Mouse (Mus musculus): ENCODE measurements around the gene Usp28.

Gene Usp28

DNA sequence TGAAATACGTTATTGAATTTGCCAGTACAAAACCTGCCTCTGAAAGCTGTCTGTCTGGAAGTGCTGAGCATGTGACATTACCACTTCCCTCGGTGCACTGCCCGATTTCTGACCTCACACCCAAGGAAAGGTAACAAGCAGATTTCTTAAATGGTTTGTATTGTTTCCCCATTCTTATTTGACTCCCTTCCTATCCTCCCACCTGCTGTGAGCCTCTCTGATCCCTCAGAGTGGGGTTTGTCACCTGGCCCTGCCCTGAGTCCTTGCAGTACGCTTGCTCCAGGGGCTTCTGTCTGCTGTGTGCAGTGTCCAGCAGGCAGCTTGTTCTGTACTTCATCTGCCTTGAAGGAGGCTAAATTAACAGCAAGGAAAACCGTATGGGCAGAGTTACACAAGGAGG, 38.8 kb downstream of the Usp28 start:
- DNase-seq (ENCODE audit: low read depth), result no peak

DNA sequence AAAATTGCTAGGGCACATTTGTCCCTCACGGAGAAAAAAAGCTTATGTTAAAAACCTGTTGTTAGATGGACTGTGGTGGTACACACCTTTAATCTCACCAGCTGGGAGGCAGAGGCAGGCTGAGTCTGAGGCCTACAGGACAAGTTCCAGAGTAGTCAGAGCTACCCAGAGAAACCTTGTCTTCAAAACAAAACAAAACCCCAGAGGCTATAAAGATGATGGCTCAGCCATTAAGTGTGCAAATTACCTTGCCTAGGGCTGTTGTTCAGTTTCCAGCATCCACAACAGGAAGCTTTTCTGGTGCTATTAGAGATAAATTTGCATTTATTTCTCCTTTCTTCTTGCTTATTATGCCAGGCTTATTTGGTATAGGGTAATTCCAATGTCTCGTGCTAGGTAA, 39.4 kb downstream of the Usp28 start:
- no peak for DNase-seq (ENCODE audit: low read depth)

DNA sequence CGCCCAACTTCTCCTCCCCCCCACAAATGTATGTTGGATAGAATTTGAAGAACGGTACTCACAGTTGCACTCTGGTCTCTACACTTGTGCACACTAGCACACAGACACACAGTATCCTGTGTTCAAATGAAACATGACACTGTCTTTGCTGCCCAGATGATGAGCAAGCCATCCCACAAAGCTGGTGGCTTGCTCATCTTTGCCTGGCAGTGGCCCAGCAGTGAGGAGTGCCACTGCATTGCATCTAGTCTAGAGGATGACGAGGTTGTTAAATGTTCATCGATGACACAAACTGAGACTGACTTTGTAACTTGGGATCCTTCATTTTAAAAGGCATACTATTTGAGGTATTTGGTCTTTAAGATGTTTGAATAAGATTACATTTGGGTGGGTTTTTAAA, 49.6 kb downstream of the Usp28 start:
- DNase-seq (ENCODE audit: low read depth), result no peak

DNA sequence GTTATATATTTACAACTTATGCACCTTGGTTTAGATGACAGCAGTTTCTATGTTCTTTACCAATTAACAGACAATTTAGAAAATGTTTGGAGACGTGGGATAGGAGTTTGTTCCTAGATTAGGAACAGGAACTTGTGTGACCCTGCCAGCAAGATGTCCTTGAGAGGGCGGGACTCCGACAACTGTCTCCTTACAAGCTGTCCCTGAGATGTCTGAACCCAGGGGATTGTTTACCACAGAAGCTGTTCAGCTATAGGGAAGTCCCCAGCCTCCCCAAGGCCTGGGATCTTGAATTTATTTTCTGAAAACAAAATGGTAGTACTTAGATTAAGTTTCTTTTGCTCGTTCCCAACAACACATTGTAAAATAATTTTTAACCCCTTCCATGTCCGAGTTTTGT, 65.7 kb downstream of the Usp28 start:
- no peak for DNase-seq (ENCODE audit: low read depth)

DNA sequence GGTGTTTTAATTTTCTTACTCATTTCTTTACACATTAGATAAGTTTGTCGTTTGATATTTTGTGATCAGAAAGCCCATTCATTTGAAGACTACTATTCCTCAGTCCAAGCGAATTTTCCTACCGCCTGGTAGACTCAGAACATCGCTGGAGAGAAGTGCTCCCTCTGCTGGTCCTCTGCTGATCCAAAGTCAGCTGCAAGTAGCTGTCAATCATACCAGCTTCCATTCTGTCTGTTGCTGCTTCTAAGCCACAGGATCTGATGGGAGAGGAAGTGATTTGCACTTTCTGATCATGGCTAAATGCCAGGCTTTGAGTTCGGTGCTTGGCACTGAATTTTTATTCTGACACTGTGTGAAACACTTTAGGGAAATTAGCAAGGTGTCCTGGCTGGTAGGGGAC, 66.2 kb downstream of the Usp28 start:
- peak; percentile 46 for DNase-seq (ENCODE audit: low read depth)

DNA sequence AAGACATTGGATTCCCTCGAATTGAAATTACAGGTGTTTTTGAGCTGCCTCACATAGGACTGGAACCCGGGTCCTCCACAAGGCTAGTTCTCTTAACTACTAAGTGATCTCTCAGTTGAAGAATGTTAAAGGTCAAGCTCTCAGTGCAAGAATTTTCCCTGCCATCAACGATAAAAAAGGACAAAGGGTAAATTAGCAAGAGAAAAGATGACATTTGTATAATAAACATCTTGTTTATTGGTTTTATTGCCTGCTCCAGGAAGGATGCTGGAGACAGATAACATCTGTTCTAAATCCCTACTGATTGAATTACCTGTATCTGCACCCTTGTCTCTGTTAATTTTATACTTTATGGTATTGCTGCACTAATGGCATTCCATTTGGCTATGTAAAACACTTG, 68.9 kb downstream of the Usp28 start:
- DNase-seq (ENCODE audit: low read depth), result no peak

DNA sequence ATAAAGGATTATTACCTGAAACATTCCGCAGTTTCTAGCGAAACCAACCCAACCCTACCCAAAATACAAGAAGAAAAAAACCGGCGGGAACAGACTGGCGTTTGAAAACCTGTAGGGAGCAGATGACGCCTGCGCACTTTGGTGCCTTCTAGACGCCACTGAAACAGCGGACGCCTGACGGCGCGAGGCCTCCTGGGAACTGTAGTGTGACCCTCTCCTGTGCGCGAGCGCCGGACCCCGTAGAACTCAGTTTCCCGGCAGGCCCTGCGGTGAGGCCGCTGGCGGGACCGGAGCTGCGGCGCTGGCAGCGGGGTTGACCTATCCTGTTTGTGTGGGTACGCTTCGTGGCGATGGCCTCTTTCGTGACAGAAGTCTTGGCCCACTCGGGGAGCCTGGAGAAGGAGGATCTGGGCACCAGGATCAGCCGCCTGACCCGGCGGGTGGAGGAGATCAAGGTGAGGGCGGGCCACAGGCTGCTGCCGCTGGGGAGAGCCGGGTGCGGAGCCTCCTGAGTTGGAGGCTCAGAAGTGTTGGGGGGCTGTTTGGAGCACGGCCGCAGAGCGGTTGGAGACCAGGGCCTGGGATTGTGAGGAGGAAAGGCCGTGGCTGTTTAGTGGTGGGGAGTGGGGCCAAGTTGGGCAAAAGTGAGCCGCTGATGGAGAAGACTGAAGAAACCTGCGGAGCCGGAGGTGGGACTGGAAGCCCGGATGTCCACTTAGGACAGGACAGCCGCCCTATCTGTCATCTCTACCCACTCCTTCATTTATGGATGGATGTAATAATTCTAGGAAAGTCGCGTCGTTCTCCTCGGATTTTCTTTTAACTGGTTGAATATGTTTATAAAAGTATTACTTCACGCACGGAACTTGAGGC, 70.4 kb downstream of the Usp28 start, which contains the start of gene Zw10:
Gene Zw10, plus strand, starts transcription at position 281 of the 873 bp plus-strand sequence.
- peak; percentile 90 for DNase-seq (ENCODE audit: low read depth)

DNA sequence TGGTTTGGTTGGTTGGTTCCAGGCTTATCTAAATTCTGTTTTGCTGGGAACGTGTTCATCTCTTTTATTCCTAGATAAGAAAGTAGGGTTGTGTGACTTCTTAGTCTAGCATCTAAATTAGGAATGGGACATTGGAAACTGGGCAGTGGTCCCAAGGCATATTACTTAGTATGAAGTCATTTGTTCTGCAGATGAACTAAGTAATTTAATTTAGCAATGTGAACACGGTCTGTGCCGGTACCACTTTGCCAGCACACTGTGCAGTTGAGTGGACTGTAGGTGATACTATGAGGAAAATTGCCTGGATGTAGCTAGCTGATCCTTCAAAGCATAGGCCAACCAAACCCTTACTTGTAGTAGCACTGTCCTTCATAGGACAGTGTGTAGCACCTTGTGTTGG, 91.7 kb downstream of the Usp28 start:
- no peak for DNase-seq (ENCODE audit: low read depth)

DNA sequence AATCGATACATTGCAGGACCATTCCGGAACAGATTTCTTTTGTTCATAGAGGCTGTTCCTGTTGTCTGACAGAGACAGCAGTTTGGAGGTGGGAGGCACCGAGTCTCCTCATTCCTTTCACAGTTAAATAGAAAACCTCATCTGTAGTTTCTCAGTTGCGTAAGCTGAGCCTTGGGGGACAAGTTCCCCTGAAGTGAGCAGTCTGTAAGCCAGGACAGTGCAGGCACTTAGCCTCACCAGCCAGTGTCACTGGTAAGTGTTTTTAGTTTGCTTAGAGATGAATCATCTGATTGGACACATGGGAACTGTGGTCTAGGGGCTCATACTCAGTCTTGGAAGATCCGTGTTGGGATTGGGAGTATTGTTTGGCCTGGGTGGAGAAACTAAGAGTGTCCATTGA, 95.9 kb downstream of the Usp28 start, which contains the start of gene Tmprss5:
Gene Tmprss5, plus strand, starts transcription at position 154 of the 400 bp plus-strand sequence.
- no peak for DNase-seq (ENCODE audit: low read depth)

DNA sequence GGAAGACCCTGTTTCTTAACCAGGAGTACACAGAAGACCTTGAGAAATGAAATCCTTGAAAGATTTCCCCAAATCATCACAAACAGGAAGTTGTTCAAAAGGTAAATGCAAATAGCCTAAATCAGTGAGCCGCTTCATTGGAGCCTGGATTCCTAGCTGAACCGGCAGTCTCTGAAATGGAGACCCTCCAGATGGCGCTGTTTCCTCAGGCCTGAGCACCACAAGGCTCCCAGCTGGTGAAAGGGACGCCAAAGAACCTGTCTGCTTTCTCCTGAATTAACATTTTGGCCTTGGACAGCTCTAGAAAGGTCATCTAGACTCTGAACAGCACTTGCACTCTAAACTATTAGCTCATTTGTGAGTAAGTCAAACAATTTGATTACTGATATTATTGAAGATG, 96.4 kb downstream of the Usp28 start:
- peak; percentile 31 for DNase-seq (ENCODE audit: low read depth)

DNA sequence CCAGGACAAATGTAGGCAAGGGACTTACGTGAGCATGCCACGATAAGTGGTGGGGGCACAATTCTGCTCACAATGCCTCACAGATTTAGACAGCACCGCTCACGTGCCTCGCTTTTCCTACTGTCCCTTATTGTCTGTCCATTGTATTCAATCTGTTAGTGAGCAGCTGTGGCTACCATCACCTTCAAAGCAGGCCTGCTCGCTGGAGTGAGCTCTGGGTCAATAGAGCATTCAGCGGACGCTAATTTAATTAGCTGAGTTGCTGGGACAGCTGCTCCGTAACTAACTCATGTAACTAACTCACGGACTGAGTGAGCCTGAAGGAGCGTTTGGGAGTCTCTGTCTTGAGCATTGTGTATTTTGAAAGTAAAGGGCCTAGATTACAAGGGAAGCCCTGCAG, 102.1 kb downstream of the Usp28 start:
- DNase-seq (ENCODE audit: low read depth), result no peak

All from c-Kit-positive CD71-positive TER-119-negative erythroid progenitor cells, embryonic 14.5 days (primary cell).